Mouse (Mus musculus) G1E (cell line): ENCODE measurements around the gene Mcoln1.

Experiments
- CTCF ChIP-seq: IDR thresholded peaks from 2 replicates; pipeline ENCODE4 v1.5.1; 2012; ENCODE audit warnings: low read depth, low read length, inconsistent platforms, mixed read lengths
- GATA1 ChIP-seq: IDR thresholded peaks from 2 replicates; pipeline ENCODE4 v1.6.1; 2012; ENCODE audit warnings: borderline replicate concordance, low read length, inconsistent platforms, mixed read lengths
- GATA2 ChIP-seq: IDR thresholded peaks from 2 replicates; pipeline ENCODE4 v1.6.1; 2012; ENCODE audit warnings: low read depth, low read length, inconsistent platforms, borderline replicate concordance
- POLR2AphosphoS5 ChIP-seq: IDR thresholded peaks from 2 replicates; pipeline ENCODE4 v1.6.1; 2012; ENCODE audit warnings: low read depth, low read length, inconsistent platforms; ENCODE audit not compliant: insufficient replicate concordance
- TAL1 ChIP-seq: conservative IDR thresholded peaks from 2 replicates; pipeline ENCODE4 v1.6.1; 2012; ENCODE audit warnings: low read depth, low read length, inconsistent platforms, mixed read lengths

DNA sequence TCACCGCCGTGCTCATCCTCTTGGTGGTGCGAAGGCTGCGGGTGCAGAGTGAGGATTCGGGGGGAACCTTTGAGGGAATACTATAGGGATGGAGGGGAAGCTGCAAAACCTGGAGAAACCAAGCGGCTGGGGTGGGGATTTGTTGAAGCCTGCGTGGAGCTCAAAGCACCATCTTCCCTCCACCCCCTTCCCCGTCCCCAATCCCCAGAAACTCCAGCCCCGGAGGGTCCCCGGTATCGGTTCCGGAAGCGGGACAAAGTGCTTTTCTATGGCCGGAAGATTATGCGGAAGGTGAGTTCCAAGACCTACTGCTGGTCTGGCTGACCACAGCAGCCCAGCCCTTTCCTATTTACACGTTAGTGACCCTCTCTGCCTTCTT lies 16.8 kb downstream of the Mcoln1 start:
- TF ChIP-seq GATA1 (no peak), CTCF (no peak), TAL1 (no peak), POLR2AphosphoS5 (no peak), GATA2 (no peak)
